Mouse (Mus musculus) ovary, postnatal 14 days (tissue): ENCODE measurements around the gene Gm38392.
"Not testable (repeated sequence)": the region's sequence is repeated elsewhere in the genome, so short reads cannot be mapped to it uniquely, and the experiment has no call there.

Experiments used
- DNase-seq: peaks from one replicate; pipeline ENCODE4 v3.0.0; 2022; ENCODE audit warnings: low spot score

Gm38392 gene

DNA sequence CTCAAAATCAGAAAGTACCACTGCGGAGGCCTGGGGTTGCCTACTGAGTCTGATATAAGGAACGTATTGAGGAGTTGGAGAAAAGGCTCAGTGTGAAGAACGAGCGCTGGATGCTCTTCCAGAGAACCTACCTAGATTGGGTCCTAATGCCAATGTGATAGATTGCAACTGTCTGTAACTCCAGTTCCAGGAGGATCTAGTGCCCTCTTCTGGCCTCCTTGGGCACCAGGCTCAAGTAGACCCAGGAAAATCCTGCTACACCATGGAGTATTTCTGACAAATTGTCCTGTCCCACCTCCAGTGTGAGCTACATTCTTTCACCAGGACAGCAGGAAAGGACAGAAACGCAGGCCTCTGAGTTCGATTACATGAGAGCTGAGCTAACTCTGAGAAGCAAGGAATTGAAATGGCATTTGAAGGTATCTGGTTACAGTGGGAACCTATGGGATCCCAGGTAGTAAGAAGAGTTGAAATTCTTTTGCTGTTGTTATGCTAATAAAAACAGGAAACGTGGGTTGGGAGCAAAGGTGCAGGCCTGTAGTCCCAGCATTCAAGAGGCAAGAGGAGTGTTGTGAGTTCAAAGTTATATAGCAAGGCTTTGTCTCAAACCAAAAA lies 10.4 kb downstream of the Gm38392 start:
- DNase-seq, result no peak

DNA sequence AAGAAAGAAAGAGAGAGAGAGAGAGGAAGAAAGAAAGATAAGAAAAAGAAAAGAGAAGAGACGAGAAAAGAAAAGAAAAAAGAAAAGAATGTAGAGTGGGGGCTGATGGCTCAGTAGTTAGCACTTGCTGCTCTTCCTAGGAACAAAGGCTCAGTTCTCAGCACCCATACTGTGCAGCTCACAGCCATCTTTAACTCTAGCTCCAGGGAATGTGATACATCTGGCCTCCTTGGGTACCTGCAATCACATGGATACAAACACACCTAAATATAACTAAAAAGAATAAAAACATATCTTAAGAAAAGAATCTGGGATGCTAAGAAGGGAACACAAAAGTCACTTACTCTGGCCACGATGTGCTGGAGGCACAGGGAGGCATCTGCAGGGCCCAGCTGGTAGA lies 10.9 kb downstream of the Gm38392 start:
- no peak for DNase-seq

DNA sequence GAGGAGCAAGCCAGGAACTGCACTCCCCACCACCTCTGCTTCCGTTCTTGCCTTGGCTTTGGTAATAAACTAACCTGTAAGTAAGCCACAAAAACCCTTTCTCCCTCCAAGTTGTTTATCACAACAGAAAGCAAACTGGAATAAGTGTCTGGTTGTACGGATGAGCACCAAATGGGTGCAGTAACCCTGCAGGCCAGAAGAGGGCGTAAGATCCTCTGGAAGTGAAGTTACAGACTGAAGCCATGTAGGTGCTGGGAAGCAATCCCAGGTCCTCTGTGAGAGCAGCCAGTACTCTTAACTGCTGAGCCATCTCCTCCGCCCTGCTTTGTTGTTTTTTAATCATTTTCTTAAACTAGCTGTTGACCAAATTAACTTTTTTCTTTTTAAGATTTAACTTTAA lies 13.0 kb downstream of the Gm38392 start:
- no peak for DNase-seq

GRCm38 (mm10) chr3:88271859-88272258 lies 15.2 kb downstream of the Gm38392 start:
- DNase-seq, result no peak

DNA sequence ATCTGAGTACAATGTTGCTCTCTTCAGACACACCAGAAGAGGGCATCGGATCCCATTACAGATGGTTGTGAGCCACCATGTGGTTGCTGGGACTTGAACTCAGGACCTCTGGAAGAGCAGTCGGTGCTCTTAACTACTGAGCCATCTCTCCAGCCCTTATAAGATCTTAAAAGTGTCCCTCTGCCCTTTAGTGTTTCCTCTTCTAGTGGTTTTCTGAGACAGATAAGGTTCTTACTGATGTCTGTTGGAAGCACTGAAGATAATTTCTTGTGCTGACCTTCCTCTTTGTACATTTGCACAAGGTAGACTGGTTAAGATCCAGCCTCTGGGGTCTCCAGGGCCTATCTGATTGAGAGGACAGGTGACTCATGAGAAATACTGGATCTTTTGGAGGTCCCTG lies 15.7 kb downstream of the Gm38392 start:
- not testable (repeated sequence) for DNase-seq

DNA sequence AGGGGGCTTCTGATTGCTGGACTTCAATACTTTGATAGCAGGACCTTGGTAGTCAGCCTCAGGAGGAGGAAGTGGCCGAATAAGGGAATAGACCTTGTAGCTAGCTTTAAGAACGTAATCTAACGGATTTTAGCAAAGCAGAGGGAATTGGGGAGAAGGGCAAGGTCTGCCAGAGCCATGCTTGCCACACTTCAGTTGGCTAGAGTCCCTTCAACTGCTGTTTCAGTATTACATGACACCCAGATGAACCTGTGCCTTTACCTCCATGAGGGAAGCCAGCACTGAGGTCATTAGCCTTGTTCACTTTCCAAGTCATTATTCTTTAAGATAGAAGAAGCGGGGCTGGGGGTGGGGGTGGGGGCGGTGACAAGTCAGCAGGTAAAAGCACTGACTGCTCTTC lies 18.0 kb downstream of the Gm38392 start:
- DNase-seq, result no peak

- DNase-seq, result not testable (repeated sequence)
Observed at GRCm38 (mm10) chr3:88268014-88268413, 19.0 kb downstream of the Gm38392 start.

- DNase-seq, result no peak
Observed at GRCm38 (mm10) chr3:88262346-88262745, 24.7 kb downstream of the Gm38392 start.

GRCm38 (mm10) chr3:88256382-88256781 lies 30.6 kb downstream of the Gm38392 start:
- no peak for DNase-seq

DNA sequence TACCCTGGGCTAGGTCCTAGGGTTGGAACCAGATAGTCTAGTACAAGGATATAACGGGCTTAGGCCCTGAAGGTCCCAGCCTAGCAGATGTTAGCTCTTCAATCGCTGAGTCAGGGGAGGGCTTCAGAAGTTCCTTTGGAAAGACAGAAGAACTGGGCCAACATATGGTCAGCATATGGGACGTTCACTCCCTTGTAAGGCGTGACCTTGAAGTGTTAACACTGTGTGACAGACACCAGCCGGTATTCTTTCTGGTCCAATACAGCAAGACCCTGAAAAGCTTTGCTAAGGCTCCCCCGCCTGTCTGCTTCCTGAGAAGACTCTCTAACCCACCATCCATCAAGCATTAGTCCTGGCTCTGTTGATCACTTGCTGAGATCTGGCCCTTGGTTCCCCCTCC lies 31.1 kb downstream of the Gm38392 start:
- no peak for DNase-seq

DNA sequence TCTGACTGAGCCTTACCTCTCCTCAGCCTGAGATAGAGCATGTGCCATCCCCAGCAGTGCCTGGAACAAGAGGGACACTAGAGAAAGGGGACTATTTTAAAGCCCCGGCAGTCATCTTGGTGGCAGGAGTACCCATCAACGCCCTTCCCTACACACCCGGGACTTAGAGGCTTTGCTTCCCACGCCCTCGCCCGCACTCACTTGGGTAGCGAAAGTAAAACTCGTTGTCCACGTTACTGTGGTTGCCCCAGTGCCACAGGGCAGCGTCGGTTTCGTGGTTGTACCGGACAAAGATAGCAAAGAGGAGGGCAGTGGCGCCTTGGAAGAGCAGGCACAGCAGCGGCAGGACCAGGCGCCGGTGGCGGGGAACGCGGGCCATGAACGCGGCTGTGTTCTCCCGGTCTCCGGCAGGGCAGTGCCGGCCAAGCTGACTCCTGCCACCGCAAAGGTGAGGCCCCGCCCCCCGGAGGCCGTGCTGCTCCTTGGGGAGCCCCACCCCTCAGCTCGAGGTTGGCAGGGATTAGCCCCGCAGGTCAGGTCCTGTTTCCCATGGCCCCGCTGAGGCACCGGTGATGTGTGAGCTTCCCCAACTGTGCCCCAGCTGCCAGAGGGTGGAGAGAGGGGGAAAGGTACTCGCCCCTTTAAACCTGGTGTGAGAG lies 32.6 kb downstream of the Gm38392 start, which contains the start of gene Rhbg:
Gene Rhbg, minus strand, starts transcription at position 442 of the 659 bp plus-strand sequence.
- DNase-seq, result no peak

- DNase-seq, result no peak
Observed at GRCm38 (mm10) chr3:88252739-88253138, 34.3 kb downstream of the Gm38392 start.

GRCm38 (mm10) chr3:88248406-88248805 lies 38.6 kb downstream of the Gm38392 start:
- no peak for DNase-seq

DNA sequence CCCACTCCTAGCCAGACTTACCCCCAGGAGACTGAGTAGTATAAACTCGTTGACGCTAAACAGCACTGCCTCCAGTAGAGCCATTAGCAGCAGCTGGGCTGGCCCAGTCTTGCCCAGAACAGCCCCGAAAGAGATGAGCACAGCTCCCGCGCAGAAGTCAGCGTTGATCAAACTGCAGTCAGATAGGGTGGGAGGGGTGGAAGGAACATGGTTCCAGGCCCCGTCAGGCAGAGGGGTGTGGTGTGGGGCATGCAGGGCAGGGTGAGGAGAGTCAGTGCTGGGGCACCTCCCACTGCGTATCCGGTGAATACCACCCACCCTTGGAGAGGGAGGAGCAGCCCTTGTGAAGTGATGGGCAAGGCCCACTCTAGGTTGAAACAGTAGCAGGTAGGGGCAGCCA lies 39.3 kb downstream of the Gm38392 start:
- DNase-seq, result no peak

- peak; percentile 48 for DNase-seq
Observed at GRCm38 (mm10) chr3:88245811-88246210, 41.2 kb downstream of the Gm38392 start.

GRCm38 (mm10) chr3:88244071-88244470 lies 42.9 kb downstream of the Gm38392 start:
- DNase-seq, result peak; percentile 29

DNA sequence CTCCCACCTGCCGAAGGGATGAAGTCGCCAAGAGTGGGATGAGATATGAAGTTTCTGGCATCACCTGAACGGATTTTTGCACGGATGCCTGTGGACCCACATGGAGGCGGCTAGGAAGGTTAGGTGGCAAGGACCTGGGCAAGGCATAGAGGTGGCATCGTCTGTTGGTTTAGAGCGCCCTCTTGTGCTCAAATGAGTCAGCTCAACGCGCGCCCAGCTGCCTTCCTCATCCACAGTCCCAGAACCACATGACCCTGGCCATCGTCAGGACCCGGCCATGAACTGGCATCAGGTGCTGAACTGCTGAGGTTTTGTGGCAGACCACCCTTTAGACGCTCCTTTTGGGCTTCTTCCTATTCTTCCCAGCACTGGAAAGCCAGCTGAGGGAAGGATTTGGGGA lies 44.5 kb downstream of the Gm38392 start:
- DNase-seq, result peak; percentile 65

- DNase-seq, result no peak
Observed at GRCm38 (mm10) chr3:88241045-88241786, 45.8 kb downstream of the Gm38392 start.

- no peak for DNase-seq
Observed at GRCm38 (mm10) chr3:88239446-88239845, 47.6 kb downstream of the Gm38392 start.

GRCm38 (mm10) chr3:88238866-88239391 lies 48.1 kb downstream of the Gm38392 start:
- no peak for DNase-seq

GRCm38 (mm10) chr3:88237556-88238194 lies 49.3 kb downstream of the Gm38392 start:
- no peak for DNase-seq

DNA sequence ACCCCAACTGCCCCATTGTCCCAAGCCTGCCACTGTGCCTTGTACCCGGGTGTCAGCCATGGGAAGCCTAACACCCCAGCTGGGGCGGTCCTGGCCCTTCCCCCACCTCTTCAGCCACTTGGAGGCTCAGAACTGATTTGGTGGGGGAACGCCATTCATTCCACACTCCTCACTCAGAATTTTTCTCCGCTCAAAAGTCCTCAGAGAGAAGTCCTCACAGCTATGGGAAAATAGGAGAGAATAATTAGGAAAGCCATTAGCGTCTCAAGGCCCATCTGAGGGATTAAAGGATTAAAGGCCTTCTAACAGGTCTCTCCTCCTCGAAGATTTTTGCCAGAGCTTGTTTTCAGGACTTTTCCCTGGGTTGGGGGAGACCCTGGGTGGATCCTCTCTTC lies 49.9 kb downstream of the Gm38392 start:
- no peak for DNase-seq
